Mouse (Mus musculus) MEL (cell line): ENCODE data around the gene Slc2a13. TPM values are rescaled to one million over a fixed set of nuclear protein-coding genes. Genes with fewer than 3 reads are reported as not detected.

Source experiments
- DNase-seq: peaks from one replicate; pipeline ENCODE4 v3.0.0; 2011; ENCODE audit warnings: low read depth, low spot score
- H3K27ac ChIP-seq: 2 replicates; pipeline ENCODE4 v1.5.1; 2012; ENCODE audit warnings: low read depth, mild to moderate bottlenecking, control low read depth, low read length, moderate library complexity; ENCODE audit not compliant: control insufficient read depth
- H3K27me3 ChIP-seq, 2 experiments: fragments of 150-350 bp in 1 of 2; sonication (generic) in 1 of 2; 2 replicates each; pipeline ENCODE4 v1.6.1; 2012; ENCODE audit warnings: low read length in 2 of 2, mild to moderate bottlenecking in 2 of 2, improper control_type of control experiment in 1 of 2, moderate library complexity in 1 of 2; ENCODE audit not compliant: insufficient read depth in 2 of 2, control insufficient read depth in 1 of 2
- H3K36me3 ChIP-seq, 2 experiments: 2 replicates each; pipeline ENCODE4 v1.6.1; 2012 to 2014; ENCODE audit warnings: low read length in 2 of 2, improper control_type of control experiment in 1 of 2, inconsistent platforms in 1 of 2, mild to moderate bottlenecking in 1 of 2; ENCODE audit not compliant: insufficient read depth in 2 of 2, control insufficient read depth in 1 of 2
- H3K4me1 ChIP-seq, 2 experiments: fragments of 150-350 bp in 1 of 2; sonication (generic) in 1 of 2; 2 replicates each; pipeline ENCODE4 v1.6.1; 2012; ENCODE audit warnings: low read length in 2 of 2, improper control_type of control experiment in 1 of 2, mild to moderate bottlenecking in 1 of 2; ENCODE audit not compliant: insufficient read depth in 2 of 2, control insufficient read depth in 1 of 2
- H3K4me3 ChIP-seq, 2 experiments: fragments of 150-350 bp in 1 of 2; sonication (generic) in 1 of 2; 2 replicates each; pipeline ENCODE4 v1.5.1; 2012; ENCODE audit warnings: low read depth in 2 of 2, low read length in 2 of 2, mild to moderate bottlenecking in 2 of 2, moderate library complexity in 2 of 2, control low read depth in 1 of 2, improper control_type of control experiment in 1 of 2; ENCODE audit not compliant: control insufficient read depth in 1 of 2, insufficient read depth in 1 of 2
- H3K79me2 ChIP-seq: 2 replicates; pipeline ENCODE4 v1.6.1; 2012; ENCODE audit warnings: mild to moderate bottlenecking, low read length, moderate library complexity; ENCODE audit not compliant: control insufficient read depth, poor library complexity, insufficient read depth
- H3K9ac ChIP-seq: 2 replicates; pipeline ENCODE4 v1.6.1; 2012; ENCODE audit warnings: low read depth, mild to moderate bottlenecking, control low read depth, low read length, moderate library complexity; ENCODE audit not compliant: control insufficient read depth, poor library complexity, severe bottlenecking
- H3K9me3 ChIP-seq: fragments of 150-350 bp; sonication (generic); replicated peaks from 2 replicates; pipeline ENCODE4 v1.6.1; 2012; ENCODE audit warnings: mild to moderate bottlenecking, low read length, improper control_type of control experiment, moderate library complexity; ENCODE audit not compliant: insufficient read depth
- CHD1 ChIP-seq: IDR thresholded peaks from 2 replicates; pipeline ENCODE4 v1.6.1; 2012; ENCODE audit warnings: low read depth, mild to moderate bottlenecking, inconsistent platforms, low read length, improper control_type of control experiment
- CHD2 ChIP-seq: IDR thresholded peaks from 2 replicates; pipeline ENCODE4 v1.6.1; 2011; ENCODE audit warnings: low read length, improper control_type of control experiment
- CTCF ChIP-seq, 3 experiments: IDR thresholded peaks in 2 of 3; conservative IDR thresholded peaks in 1 of 3; 2 replicates each; pipeline ENCODE4 v1.5.1; 2011 to 2012; ENCODE audit warnings: low read length in 3 of 3, low read depth in 2 of 3, mild to moderate bottlenecking in 2 of 3, improper control_type of control experiment in 1 of 3, inconsistent platforms in 1 of 3, mixed read lengths in 1 of 3, moderate library complexity in 1 of 3; ENCODE audit not compliant: control insufficient read depth in 1 of 3, insufficient read depth in 1 of 3, poor library complexity in 1 of 3, severe bottlenecking in 1 of 3
- E2F4 ChIP-seq: IDR thresholded peaks from 2 replicates; pipeline ENCODE4 v1.6.1; 2011; ENCODE audit warnings: low read depth, low read length, improper control_type of control experiment, borderline replicate concordance
- ELF1 ChIP-seq: IDR thresholded peaks from 2 replicates; pipeline ENCODE4 v1.6.1; 2014; ENCODE audit warnings: low read depth, mild to moderate bottlenecking, inconsistent platforms, low read length, improper control_type of control experiment, moderate library complexity
- ETS1 ChIP-seq: IDR thresholded peaks from 2 replicates; pipeline ENCODE4 v1.6.1; 2012; ENCODE audit warnings: low read depth, mild to moderate bottlenecking, inconsistent platforms, low read length, improper control_type of control experiment, moderate library complexity
- GABPA ChIP-seq: IDR thresholded peaks from 2 replicates; pipeline ENCODE4 v1.6.1; 2012; ENCODE audit warnings: low read depth, mild to moderate bottlenecking, inconsistent platforms, low read length, improper control_type of control experiment, moderate library complexity
- KAT2A ChIP-seq: conservative IDR thresholded peaks from 2 replicates; pipeline ENCODE4 v1.6.1; 2012; ENCODE audit warnings: low read depth, low read length, improper control_type of control experiment, inconsistent platforms
- MAZ ChIP-seq: IDR thresholded peaks from 2 replicates; pipeline ENCODE4 v1.6.1; 2012; ENCODE audit warnings: low read depth, mild to moderate bottlenecking, inconsistent platforms, low read length, improper control_type of control experiment
- MYB ChIP-seq: IDR thresholded peaks from 2 replicates; pipeline ENCODE4 v1.6.1; 2011; ENCODE audit warnings: mild to moderate bottlenecking, low read depth, low read length, improper control_type of control experiment
- NRF1 ChIP-seq: IDR thresholded peaks from 2 replicates; pipeline ENCODE4 v1.6.1; 2014; ENCODE audit warnings: low read depth, mild to moderate bottlenecking, inconsistent platforms, low read length, improper control_type of control experiment, moderate library complexity; ENCODE audit not compliant: poor library complexity, insufficient read depth, severe bottlenecking
- POLR2A ChIP-seq, 2 experiments: IDR thresholded peaks; 2 replicates each; pipeline ENCODE4 v1.6.1; 2011 to 2012; ENCODE audit warnings: low read length in 2 of 2, mild to moderate bottlenecking in 2 of 2, control low read depth in 1 of 2, improper control_type of control experiment in 1 of 2, low read depth in 1 of 2, moderate library complexity in 1 of 2; ENCODE audit not compliant: control insufficient read depth in 1 of 2, insufficient read depth in 1 of 2, poor library complexity in 1 of 2
- POLR2AphosphoS2 ChIP-seq: IDR thresholded peaks from 2 replicates; pipeline ENCODE4 v1.6.1; 2011; ENCODE audit warnings: low read length, improper control_type of control experiment
- POLR2AphosphoS5 ChIP-seq: IDR thresholded peaks from 2 replicates; pipeline ENCODE4 v1.6.1; 2012; ENCODE audit warnings: low read depth, borderline replicate concordance, mild to moderate bottlenecking, inconsistent platforms, low read length, moderate library complexity, mixed read lengths
- SMC3 ChIP-seq: IDR thresholded peaks from 2 replicates; pipeline ENCODE4 v1.6.1; 2011; ENCODE audit warnings: low read depth, low read length, improper control_type of control experiment
- TCF12 ChIP-seq: IDR thresholded peaks from 2 replicates; pipeline ENCODE4 v1.6.1; 2014; ENCODE audit warnings: low read depth, mild to moderate bottlenecking, inconsistent platforms, low read length, improper control_type of control experiment, moderate library complexity
- UBTF ChIP-seq: IDR thresholded peaks from 2 replicates; pipeline ENCODE4 v1.6.1; 2012; ENCODE audit warnings: low read depth, mild to moderate bottlenecking, inconsistent platforms, low read length, improper control_type of control experiment, moderate library complexity, borderline replicate concordance; ENCODE audit not compliant: insufficient read depth
- USF2 ChIP-seq, 2 experiments: IDR thresholded peaks; 2 replicates each; pipeline ENCODE4 v1.6.1; 2011 to 2012; ENCODE audit warnings: improper control_type of control experiment in 2 of 2, low read length in 2 of 2, borderline replicate concordance in 1 of 2, inconsistent platforms in 1 of 2, low read depth in 1 of 2, mild to moderate bottlenecking in 1 of 2; ENCODE audit not compliant: insufficient read depth in 1 of 2
- ZC3H11A ChIP-seq: IDR thresholded peaks from 2 replicates; pipeline ENCODE4 v1.6.1; 2012; ENCODE audit warnings: low read depth, mild to moderate bottlenecking, inconsistent platforms, low read length, improper control_type of control experiment
- polyA plus RNA-seq, 2 experiments: library from polyadenylated mRNA; stranded (reverse) in 1 of 2; unstranded in 1 of 2; fragments of >175 nt in 1 of 2; fragments of >200 nt in 1 of 2; gene quantifications; 2 replicates each; pipeline versions ENCODE4 v1.2.1 to v1.2.4; 2012; ENCODE audit warnings: low replicate concordance in 2 of 2, low read depth in 1 of 2; ENCODE audit not compliant: insufficient read length in 2 of 2, insufficient read depth in 1 of 2, missing spikeins in 1 of 2
- total RNA-seq: library from RNA; depleted of rRNA; stranded (reverse); fragments of 300-350 nt; gene quantifications from 2 replicates; pipeline ENCODE4 v1.2.3, GENCODE M21; 2012

Gene Slc2a13
- total and polyA plus RNA-seq, 3 experiments, result not detected

DNA sequence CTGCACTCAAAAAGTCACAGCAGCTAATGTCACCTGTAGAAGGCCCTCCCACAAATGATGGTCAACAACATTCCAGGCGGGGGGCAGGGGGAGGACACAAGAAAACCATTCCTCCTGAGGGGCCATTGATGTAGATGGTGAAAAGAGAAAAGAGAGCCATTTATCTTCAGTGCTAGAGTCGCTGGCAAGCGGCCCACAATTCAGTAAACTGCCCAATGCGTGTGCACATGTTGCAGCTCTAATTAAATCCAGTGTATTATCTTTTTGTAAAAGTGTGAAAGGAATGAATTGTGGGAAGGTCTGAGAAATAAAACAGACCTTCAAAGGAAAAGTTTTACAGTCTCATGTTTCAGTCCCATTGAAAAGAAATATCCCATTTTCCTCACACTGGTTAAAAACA lies 28.5 kb downstream of the Slc2a13 start:
- H3K79me2 ChIP-seq, result no peaks in the 10 kb centered on the region
- H3K9me3 ChIP-seq, result no peaks in the 10 kb centered on the region
- H3K27me3 ChIP-seq, result no peaks in the 10 kb centered on the region
- no peak overlapping the region for H3K4me3 ChIP-seq
- no peaks in the 10 kb centered on the region for H3K4me1 ChIP-seq
- no peak overlapping the region for H3K9ac ChIP-seq
- H3K27ac ChIP-seq, result no peak overlapping the region
- TF ChIP-seq SMC3 (no peak), E2F4 (no peak), ZC3H11A (no peak), ETS1 (no peak), USF2 (IDR thresholded peaks at IDR 0.05; ENCODE audit: borderline replicate concordance in 1 of 2, insufficient read depth in 1 of 2, low read depth in 1 of 2, low read length in 2 of 2) (no peak), ELF1 (no peak), GABPA (no peak), NRF1 (no peak), TCF12 (no peak), KAT2A (no peak), POLR2AphosphoS5 (no peak), CTCF (IDR thresholded peaks at IDR 0.05 in 2 of 3, conservative IDR thresholded peaks at IDR 0.05 in 1 of 3; ENCODE audit: control insufficient read depth in 1 of 3, insufficient read depth in 1 of 3, low read depth in 2 of 3, low read length in 3 of 3, poor library complexity in 1 of 3, severe bottlenecking in 1 of 3) (no peak), POLR2A (IDR thresholded peaks at IDR 0.05; ENCODE audit: control insufficient read depth in 1 of 2, insufficient read depth in 1 of 2, low read depth in 1 of 2, low read length in 2 of 2, poor library complexity in 1 of 2) (no peak), UBTF (no peak)
- no peak for DNase-seq
- no peaks in the 10 kb centered on the region for H3K36me3 ChIP-seq

DNA sequence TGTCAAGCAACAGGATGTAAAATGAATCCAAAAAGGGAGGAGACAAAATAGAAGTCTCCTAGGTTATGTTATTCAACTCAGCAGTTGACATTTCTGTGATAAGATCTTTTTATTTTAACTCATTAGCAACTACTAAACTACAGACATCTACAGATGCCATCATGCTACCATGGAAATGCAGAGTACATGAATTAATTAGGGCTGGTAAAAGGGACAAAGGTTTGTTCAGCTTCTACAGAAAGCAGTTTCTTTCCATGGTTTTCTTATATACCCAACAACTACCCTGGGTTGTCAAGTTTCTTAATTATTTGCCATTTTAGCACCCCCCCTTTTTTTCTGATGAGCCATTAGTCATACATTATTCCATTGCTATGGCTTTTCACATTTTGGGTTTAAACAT lies 34.6 kb downstream of the Slc2a13 start:
- Histone ChIP-seq H3K27ac (no peak overlapping the region), H3K79me2 (no peaks in the 10 kb centered on the region), H3K27me3 (no peaks in the 10 kb centered on the region), H3K9ac (no peak overlapping the region), H3K36me3 (no peaks in the 10 kb centered on the region), H3K9me3 (no peaks in the 10 kb centered on the region), H3K4me3 (no peak overlapping the region), H3K4me1 (no peaks in the 10 kb centered on the region)
- TF ChIP-seq MAZ (no peak), GABPA (no peak), CHD1 (no peak)
- no peak for DNase-seq

DNA sequence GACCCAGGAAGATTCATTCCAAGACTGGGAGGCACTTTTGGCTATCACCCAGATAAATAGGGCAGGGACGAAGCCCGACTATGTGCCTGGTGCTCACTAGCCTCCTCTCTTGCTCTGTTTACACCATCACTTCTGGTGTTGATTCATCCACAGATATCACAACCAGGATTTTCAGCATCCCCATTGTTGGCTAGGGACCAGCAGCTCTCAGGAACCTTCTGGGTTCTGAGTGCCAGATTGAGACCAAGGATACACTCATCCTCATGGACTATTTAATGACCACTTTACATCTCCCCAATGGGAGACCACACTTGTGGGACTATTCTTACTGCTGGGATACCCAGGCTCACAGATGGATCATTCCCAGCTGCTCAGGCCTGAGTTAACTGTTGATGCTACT lies 46.2 kb downstream of the Slc2a13 start:
- no peaks in the 10 kb centered on the region for H3K27me3 ChIP-seq
- TF ChIP-seq MYB, result no peak
- TF ChIP-seq POLR2AphosphoS2, result no peak
- TF ChIP-seq CHD2, result no peak
- no peaks in the 10 kb centered on the region for H3K79me2 ChIP-seq
- H3K4me1 ChIP-seq, result no peaks in the 10 kb centered on the region
- H3K9ac ChIP-seq, result no peak overlapping the region
- no peak for DNase-seq
- no peaks in the 10 kb centered on the region for H3K9me3 ChIP-seq
- H3K4me3 ChIP-seq, result no peak overlapping the region
- no peaks in the 10 kb centered on the region for H3K36me3 ChIP-seq
- no peak overlapping the region for H3K27ac ChIP-seq
